Mouse (Mus musculus) megakaryocyte, embryonic 14.5 days (primary cell): ENCODE measurements around the gene Dapl1.

Experiments used
- FLI1 ChIP-seq: IDR thresholded peaks from 2 replicates; pipeline ENCODE4 v1.6.1; 2012; ENCODE audit warnings: low read length, inconsistent platforms, mixed read lengths
- GATA1 ChIP-seq: IDR thresholded peaks from 3 replicates; pipeline ENCODE4 v1.6.1; 2012; ENCODE audit warnings: mixed read lengths, low read length, inconsistent platforms, borderline replicate concordance

DNA sequence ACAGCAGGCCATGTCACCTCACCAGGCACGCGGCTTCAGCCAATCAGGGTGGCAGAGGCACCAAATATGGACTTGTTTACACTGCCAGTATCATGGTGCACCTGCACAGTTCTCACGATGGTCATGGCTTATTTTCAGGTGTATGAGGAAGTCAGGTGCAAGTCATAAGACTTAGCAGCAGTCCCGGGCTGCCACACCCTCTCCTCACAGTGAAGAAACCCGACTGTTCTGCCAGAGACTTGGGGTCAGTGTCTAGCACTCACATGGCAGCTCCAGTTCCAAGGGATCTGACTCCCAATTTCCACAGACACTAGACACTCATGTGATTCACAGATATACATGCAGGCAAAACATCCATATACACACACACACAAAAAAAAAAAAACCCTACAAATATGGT is 18.1 kb upstream of the Dapl1 start:
- TF ChIP-seq GATA1: no peak
- TF ChIP-seq FLI1: no peak
